Mouse (Mus musculus): ENCODE data around the gene Epha8. TPM values are rescaled to one million over a fixed set of nuclear protein-coding genes. Genes with fewer than 3 reads are reported as not detected.

The Epha8 gene
- polyA plus RNA-seq, 1 experiment, result 0.15 TPM

GRCm38 (mm10) chr4:136937344-136937743 is 19.3 kb downstream of the Epha8 start:
- no peaks in the 10 kb centered on the region for H3K36me3 ChIP-seq (ENCODE audit: control insufficient read depth, insufficient read depth, low read length)
- H3K4me1 ChIP-seq (ENCODE audit: control insufficient read depth, insufficient read depth, insufficient read length, low read length), result no peaks in the 10 kb centered on the region
- 0 out of 2 replicates have a peak, but pooled peaks cover under 1% of the 10 kb centered on the region for H3K27me3 ChIP-seq (ENCODE audit: control insufficient read depth, insufficient read depth, low read length)
- H3K4me3 ChIP-seq (ENCODE audit: low read depth, low read length), result no peak overlapping the region
- 47% methylated on average over 4 of the region's 4 CpGs for WGBS
- no peak overlapping the region for H3K27ac ChIP-seq (ENCODE audit: insufficient read depth, low read depth, low read length)
- TF ChIP-seq CTCF (IDR thresholded peaks at IDR 0.05; ENCODE audit: extremely low read depth, insufficient read length, insufficient replicate concordance, low read depth, low read length) (no peak), POLR2A (IDR thresholded peaks at IDR 0.05; ENCODE audit: low read depth, low read length) (no peak)

DNA sequence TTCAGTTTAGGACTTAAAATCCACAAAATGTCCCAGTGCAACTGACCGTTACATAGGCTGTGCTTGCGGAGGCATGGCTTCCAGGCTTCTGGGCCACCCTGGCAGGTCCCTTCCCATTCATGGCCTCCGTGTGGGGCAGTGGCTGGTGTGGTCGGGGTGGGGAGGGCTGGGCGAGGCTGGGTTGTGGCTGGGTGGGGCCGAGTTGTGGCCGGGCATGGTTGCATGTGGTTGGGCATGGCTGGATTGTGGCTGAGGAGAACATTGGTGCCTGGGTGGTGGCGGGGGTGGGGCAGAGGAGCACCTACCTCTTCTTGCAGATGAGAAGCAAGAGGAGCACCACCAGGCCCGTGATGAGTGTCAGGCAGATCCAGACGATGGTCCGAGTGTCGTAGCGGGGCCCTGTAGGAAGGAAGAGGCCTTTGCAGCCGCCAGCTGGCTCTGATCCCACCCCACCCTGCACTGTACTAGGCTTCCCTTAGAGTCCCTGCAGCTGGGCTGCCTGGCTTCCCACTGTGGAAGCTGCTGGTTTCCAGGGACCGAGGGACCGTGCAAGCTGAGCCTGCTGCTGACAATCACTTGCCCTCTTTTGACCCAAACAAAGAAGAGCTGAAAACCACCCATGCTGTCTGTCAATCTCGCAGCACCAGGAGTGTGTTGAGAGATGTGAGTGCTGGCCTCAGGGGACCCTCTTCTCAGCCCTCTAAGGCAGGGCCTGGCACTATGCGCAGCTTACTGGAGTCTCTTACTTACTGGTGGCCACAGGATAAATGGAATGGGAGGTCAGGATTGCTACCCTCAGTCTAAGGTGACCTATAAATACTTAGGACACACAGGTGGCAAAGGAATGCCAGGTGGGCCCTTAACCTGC is 21.6 kb downstream of the Epha8 start:
- WGBS, result 45% methylated on average over 18 of the region's 18 CpGs
- H3K4me3 ChIP-seq (ENCODE audit: low read depth, low read length), result no peak overlapping the region
- no peaks in the 10 kb centered on the region for H3K4me1 ChIP-seq (ENCODE audit: control insufficient read depth, insufficient read depth, insufficient read length, low read length)
- H3K27me3 ChIP-seq (ENCODE audit: control insufficient read depth, insufficient read depth, low read length), result no peaks in the 10 kb centered on the region
- H3K36me3 ChIP-seq (ENCODE audit: control insufficient read depth, insufficient read depth, low read length), result no peaks in the 10 kb centered on the region
- no peak overlapping the region for H3K27ac ChIP-seq (ENCODE audit: insufficient read depth, low read depth, low read length)
- TF ChIP-seq CTCF (IDR thresholded peaks at IDR 0.05; ENCODE audit: extremely low read depth, insufficient read length, insufficient replicate concordance, low read depth, low read length) (no peak), POLR2A (IDR thresholded peaks at IDR 0.05; ENCODE audit: low read depth, low read length) (no peak)

GRCm38 (mm10) chr4:136930474-136930873 is 26.1 kb downstream of the Epha8 start:
- WGBS, result 70% methylated on average over 8 of the region's 8 CpGs
- Histone ChIP-seq H3K4me1 (ENCODE audit: control insufficient read depth, insufficient read depth, insufficient read length, low read length) (no peaks in the 10 kb centered on the region), H3K27me3 (ENCODE audit: control insufficient read depth, insufficient read depth, low read length) (no peaks in the 10 kb centered on the region), H3K36me3 (ENCODE audit: control insufficient read depth, insufficient read depth, low read length) (no peaks in the 10 kb centered on the region), H3K27ac (ENCODE audit: insufficient read depth, low read depth, low read length) (no peak overlapping the region), H3K4me3 (ENCODE audit: low read depth, low read length) (no peak overlapping the region)
- TF ChIP-seq POLR2A (IDR thresholded peaks at IDR 0.05; ENCODE audit: low read depth, low read length), result no peak
- no peak for TF ChIP-seq CTCF (IDR thresholded peaks at IDR 0.05; ENCODE audit: extremely low read depth, insufficient read length, insufficient replicate concordance, low read depth, low read length)

- Histone ChIP-seq H3K4me3 (ENCODE audit: low read depth, low read length) (no peak overlapping the region), H3K4me1 (ENCODE audit: control insufficient read depth, insufficient read depth, insufficient read length, low read length) (no peaks in the 10 kb centered on the region), H3K27ac (ENCODE audit: insufficient read depth, low read depth, low read length) (no peak overlapping the region), H3K27me3 (ENCODE audit: control insufficient read depth, insufficient read depth, low read length) (no peaks in the 10 kb centered on the region), H3K36me3 (ENCODE audit: control insufficient read depth, insufficient read depth, low read length) (no peaks in the 10 kb centered on the region)
- TF ChIP-seq POLR2A (IDR thresholded peaks at IDR 0.05; ENCODE audit: low read depth, low read length) (no peak), CTCF (IDR thresholded peaks at IDR 0.05; ENCODE audit: extremely low read depth, insufficient read length, insufficient replicate concordance, low read depth, low read length) (peak; percentile 39; the same call in 1 of the 2 replicates)
- 12% methylated on average over 5 of the region's 5 CpGs for WGBS
Measured at GRCm38 (mm10) chr4:136928928-136929327, 27.7 kb downstream of the Epha8 start.

DNA sequence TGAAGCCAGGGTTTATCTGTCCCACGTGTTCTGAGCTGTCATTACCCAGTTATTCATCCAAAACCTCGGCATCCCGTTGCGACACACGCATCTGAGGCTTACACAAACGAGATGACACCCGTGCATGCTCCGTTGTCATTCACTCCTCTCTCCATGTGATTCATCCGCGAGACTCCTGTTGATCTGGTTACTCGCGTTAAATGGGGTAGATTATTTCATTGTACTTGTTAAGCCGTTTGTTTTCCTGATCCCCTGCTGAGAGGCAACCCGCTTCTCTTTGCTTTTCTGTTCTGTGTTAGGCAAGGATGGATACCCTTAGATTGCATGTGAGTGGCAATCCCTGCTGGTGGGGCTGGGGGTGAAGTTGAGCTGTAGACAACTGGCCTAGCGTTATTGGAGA is 30.8 kb downstream of the Epha8 start:
- no peak for TF ChIP-seq CTCF (IDR thresholded peaks at IDR 0.05; ENCODE audit: extremely low read depth, insufficient read length, insufficient replicate concordance, low read depth, low read length)
- WGBS, result 22% methylated on average over 15 of the region's 15 CpGs
- Histone ChIP-seq H3K27me3 (ENCODE audit: control insufficient read depth, insufficient read depth, low read length) (no peaks in the 10 kb centered on the region), H3K36me3 (ENCODE audit: control insufficient read depth, insufficient read depth, low read length) (no peaks in the 10 kb centered on the region), H3K4me3 (ENCODE audit: low read depth, low read length) (no peak overlapping the region), H3K27ac (ENCODE audit: insufficient read depth, low read depth, low read length) (no peak overlapping the region), H3K4me1 (ENCODE audit: control insufficient read depth, insufficient read depth, insufficient read length, low read length) (no peaks in the 10 kb centered on the region)

GRCm38 (mm10) chr4:136924529-136924928 is 32.1 kb downstream of the Epha8 start:
- WGBS, result 4% methylated on average over 6 of the region's 6 CpGs

DNA sequence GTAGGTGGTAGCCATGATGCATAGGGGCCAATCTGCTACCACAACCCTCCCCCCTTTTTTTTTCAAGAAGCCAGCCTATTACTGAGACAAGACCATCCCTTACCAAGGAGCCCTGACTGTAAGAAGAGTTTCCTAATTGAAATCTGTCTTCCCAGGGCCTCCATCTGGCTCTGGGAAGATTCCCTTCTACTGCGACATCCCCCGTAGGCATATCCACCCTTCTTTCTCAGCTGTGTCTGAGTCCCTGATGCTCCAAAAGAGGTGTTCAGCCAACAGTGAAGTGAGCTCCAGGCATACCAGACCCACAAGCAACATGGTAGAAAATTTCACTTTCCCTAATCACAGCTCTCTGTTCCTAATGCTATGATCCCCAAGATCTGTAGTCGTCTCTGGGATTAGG is 37.1 kb downstream of the Epha8 start:
- Histone ChIP-seq H3K36me3 (ENCODE audit: control insufficient read depth, insufficient read depth, low read length) (no peaks in the 10 kb centered on the region), H3K4me1 (ENCODE audit: control insufficient read depth, insufficient read depth, insufficient read length, low read length) (no peaks in the 10 kb centered on the region), H3K27me3 (ENCODE audit: control insufficient read depth, insufficient read depth, low read length) (no peaks in the 10 kb centered on the region), H3K4me3 (ENCODE audit: low read depth, low read length) (no peak overlapping the region), H3K27ac (ENCODE audit: insufficient read depth, low read depth, low read length) (no peak overlapping the region)
- 67% methylated on average over 3 of the region's 3 CpGs for WGBS
- no peak for TF ChIP-seq POLR2A (IDR thresholded peaks at IDR 0.05; ENCODE audit: low read depth, low read length)
- no peak for TF ChIP-seq CTCF (IDR thresholded peaks at IDR 0.05; ENCODE audit: extremely low read depth, insufficient read length, insufficient replicate concordance, low read depth, low read length)

More at GRCm38 (mm10) chr4:136924529-136924928, 32.1 kb downstream of the Epha8 start:
- Histone ChIP-seq H3K4me1 (ENCODE audit: control insufficient read depth, insufficient read depth, insufficient read length, low read length) (no peaks in the 10 kb centered on the region), H3K36me3 (ENCODE audit: control insufficient read depth, insufficient read depth, low read length) (no peaks in the 10 kb centered on the region), H3K4me3 (ENCODE audit: low read depth, low read length) (no peak overlapping the region), H3K27me3 (ENCODE audit: control insufficient read depth, insufficient read depth, low read length) (no peaks in the 10 kb centered on the region), H3K27ac (ENCODE audit: insufficient read depth, low read depth, low read length) (no peak overlapping the region)
- no peak for TF ChIP-seq CTCF (IDR thresholded peaks at IDR 0.05; ENCODE audit: extremely low read depth, insufficient read length, insufficient replicate concordance, low read depth, low read length)
- no peak for TF ChIP-seq POLR2A (IDR thresholded peaks at IDR 0.05; ENCODE audit: low read depth, low read length)

Data from small intestine, adult 2 months (tissue).